Mouse (Mus musculus): ENCODE data around the gene Krtap10-4. TPM values are rescaled to one million over a fixed set of nuclear protein-coding genes. Genes with fewer than 3 reads are reported as not detected.
"Not testable (repeated sequence)": the region's sequence is repeated elsewhere in the genome, so short reads cannot be mapped to it uniquely, and the experiment has no call there.

Gene Krtap10-4
- polyA plus RNA-seq, 1 experiment from 2014 or later = not detected

GRCm38 (mm10) chr10:77788621-77789020 lies 38.3 kb downstream of the Krtap10-4 start:
- no peak overlapping the region for H3K9ac ChIP-seq (replicated peaks)
- no peak overlapping the region for H3K4me2 ChIP-seq
- no peak overlapping the region for H3K4me3 ChIP-seq (replicated peaks)
- H3K4me1 ChIP-seq (replicated peaks) = no peaks in the 10 kb centered on the region
- ATAC-seq (ENCODE audit: insufficient number of reproducible peaks, insufficient read depth, low FRiP score, low TSS enrichment, low read depth) = no peak
- H3K27me3 ChIP-seq = no peaks in the 10 kb centered on the region
- no peaks in the 10 kb centered on the region for H3K9me3 ChIP-seq
- WGBS = 72% methylated on average over 2 of the region's 2 CpGs
- H3K27ac ChIP-seq = no peak overlapping the region
- no peaks in the 10 kb centered on the region for H3K36me3 ChIP-seq

DNA sequence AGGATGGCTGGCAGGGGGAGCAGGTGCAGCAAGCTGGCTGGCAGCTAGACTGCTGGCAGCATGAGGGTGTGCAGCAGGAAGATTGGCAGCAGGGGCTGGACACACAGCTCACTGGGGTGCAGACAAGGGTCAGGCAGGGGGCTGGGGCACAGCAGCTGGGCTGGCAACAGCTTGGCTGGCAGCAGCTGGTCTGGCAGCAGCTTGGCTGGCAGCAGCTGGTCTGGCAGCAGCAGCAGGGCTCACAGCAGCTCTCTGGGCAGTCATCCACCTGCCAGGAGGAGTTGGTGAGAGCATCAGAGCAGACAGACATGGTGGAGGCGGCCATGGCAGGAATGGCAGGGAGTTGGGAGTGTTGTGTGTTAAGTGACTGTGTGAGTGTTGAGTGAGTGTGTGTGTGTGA lies 39.0 kb downstream of the Krtap10-4 start, which contains the start of gene Gm7137:
Gene Gm7137 (minus strand): TSS at position 325 of the 400 bp plus-strand sequence.
- not testable (repeated sequence) for H3K4me1 ChIP-seq (replicated peaks); ATAC-seq (ENCODE audit: insufficient number of reproducible peaks, insufficient read depth, low FRiP score, low TSS enrichment, low read depth); H3K9me3 ChIP-seq; H3K36me3 ChIP-seq; H3K4me3 ChIP-seq (replicated peaks); H3K9ac ChIP-seq (replicated peaks); H3K27me3 ChIP-seq; H3K4me2 ChIP-seq; H3K27ac ChIP-seq
- 42% methylated on average over 1 of the region's 1 CpGs for WGBS

DNA sequence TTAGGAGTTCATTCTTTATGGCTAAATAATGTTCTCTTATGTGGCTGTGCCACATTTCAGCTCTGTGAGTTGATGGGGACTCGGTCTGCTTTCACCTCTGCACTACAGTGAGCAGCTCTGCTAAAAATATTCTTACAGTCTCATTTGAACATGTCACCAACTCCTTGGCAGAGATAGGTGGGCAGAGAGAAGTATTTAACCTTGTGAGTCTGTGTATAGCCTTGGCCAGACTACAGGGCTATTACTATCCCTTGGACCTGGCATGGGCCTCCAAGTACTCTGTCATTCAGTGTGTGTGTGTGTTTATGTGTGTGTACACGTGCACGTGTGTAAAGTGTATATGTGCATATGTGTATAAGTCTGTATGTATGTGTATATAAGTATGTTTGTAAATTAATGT lies 43.5 kb downstream of the Krtap10-4 start:
- H3K36me3 ChIP-seq; H3K9me3 ChIP-seq; H3K27me3 ChIP-seq; H3K27ac ChIP-seq; H3K4me2 ChIP-seq; H3K4me1 ChIP-seq (replicated peaks); ATAC-seq (ENCODE audit: insufficient number of reproducible peaks, insufficient read depth, low FRiP score, low TSS enrichment, low read depth); H3K9ac ChIP-seq (replicated peaks); H3K4me3 ChIP-seq (replicated peaks): not testable (repeated sequence)
- WGBS = 84% methylated on average over 3 of the region's 3 CpGs

DNA sequence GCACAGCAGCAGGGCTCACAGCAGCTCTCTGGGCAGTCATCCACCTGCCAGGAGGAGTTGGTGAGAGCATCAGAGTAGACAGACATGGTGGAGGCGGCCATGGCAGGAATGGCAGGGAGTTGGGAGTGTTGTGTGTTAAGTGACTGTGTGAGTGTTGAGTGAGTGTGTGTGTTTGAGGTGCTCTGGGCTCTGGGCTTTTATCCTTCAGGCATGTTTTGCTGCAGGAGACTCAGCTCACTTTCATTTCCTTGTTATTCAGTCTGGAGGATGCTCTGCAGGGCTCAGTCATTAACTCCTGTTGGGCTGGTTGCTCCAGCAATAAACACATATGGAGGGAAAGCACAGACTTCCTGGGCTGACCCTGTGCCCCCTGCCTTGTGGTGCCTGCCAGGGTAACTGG lies 44.5 kb downstream of the Krtap10-4 start, which contains the start of gene Gm3250:
Gene Gm3250 (minus strand): TSS at position 101 of the 400 bp plus-strand sequence.
- not testable (repeated sequence) for H3K36me3 ChIP-seq; ATAC-seq (ENCODE audit: insufficient number of reproducible peaks, insufficient read depth, low FRiP score, low TSS enrichment, low read depth); H3K27ac ChIP-seq; H3K9me3 ChIP-seq; H3K9ac ChIP-seq (replicated peaks); H3K4me2 ChIP-seq; H3K27me3 ChIP-seq; H3K4me3 ChIP-seq (replicated peaks); H3K4me1 ChIP-seq (replicated peaks)
- WGBS = 40% methylated on average over 1 of the region's 1 CpGs

DNA sequence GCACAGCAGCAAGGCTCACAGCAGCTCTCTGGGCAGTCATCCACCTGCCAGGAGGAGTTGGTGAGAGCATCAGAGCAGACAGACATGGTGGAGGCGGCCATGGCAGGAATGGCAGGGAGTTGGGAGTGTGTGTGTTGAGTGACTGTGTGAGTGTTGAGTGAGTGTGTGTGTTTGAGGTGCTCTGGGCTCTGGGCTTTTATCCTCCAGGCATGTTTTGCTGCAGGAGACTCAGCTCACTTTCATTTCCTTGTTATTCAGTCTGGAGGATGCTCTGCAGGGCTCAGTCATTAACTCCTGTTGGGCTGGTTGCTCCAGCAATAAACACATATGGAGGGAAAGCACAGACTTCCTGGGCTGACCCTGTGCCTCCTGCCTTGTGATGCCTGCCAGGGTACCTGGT lies 50.1 kb downstream of the Krtap10-4 start, which contains the start of gene Gm7138:
Gene Gm7138 (minus strand): TSS at position 101 of the 400 bp plus-strand sequence.
- not testable (repeated sequence) for H3K9me3 ChIP-seq; H3K4me3 ChIP-seq (replicated peaks); H3K27ac ChIP-seq; H3K9ac ChIP-seq (replicated peaks); ATAC-seq (ENCODE audit: insufficient number of reproducible peaks, insufficient read depth, low FRiP score, low TSS enrichment, low read depth); H3K27me3 ChIP-seq; H3K4me1 ChIP-seq (replicated peaks); H3K4me2 ChIP-seq; H3K36me3 ChIP-seq
- 64% methylated on average over 1 of the region's 1 CpGs for WGBS

Other genes with a start within 250 kb of the Krtap10-4 start
- 83.6 and 84.0 TPM in 2 replicates for gene Pttg1ip, start 245.4 kb downstream of the Krtap10-4 start, polyA plus RNA-seq (2016; fragmentation: Nextera tagmentation; extraction: Ambion mirVana)
- 345 and 359 TPM in 2 replicates for gene Sumo3, start 221.0 kb downstream of the Krtap10-4 start, polyA plus RNA-seq (2016; fragmentation: Nextera tagmentation; extraction: Ambion mirVana)
- 9.7 and 12.0 TPM in 2 replicates for gene Gm49325, start 220.9 kb downstream of the Krtap10-4 start, polyA plus RNA-seq (2016; fragmentation: Nextera tagmentation; extraction: Ambion mirVana)
- gene Ube2g2, start 204.8 kb downstream of the Krtap10-4 start, polyA plus RNA-seq (2016; fragmentation: Nextera tagmentation; extraction: Ambion mirVana) = 75.4 and 79.3 TPM in 2 replicates
- 0.50 and 1.3 TPM in 2 replicates for gene Tspear, start 140.5 kb downstream of the Krtap10-4 start, polyA plus RNA-seq (2016; fragmentation: Nextera tagmentation; extraction: Ambion mirVana)
- not detected in 2 replicates for gene Gm19402, start 136.3 kb downstream of the Krtap10-4 start, polyA plus RNA-seq (2016; fragmentation: Nextera tagmentation; extraction: Ambion mirVana)
- gene Gm9508, start 129.9 kb downstream of the Krtap10-4 start, polyA plus RNA-seq (2016; fragmentation: Nextera tagmentation; extraction: Ambion mirVana) = not detected in 2 replicates
- not detected in 2 replicates for gene Gm10272, start 120.5 kb downstream of the Krtap10-4 start, polyA plus RNA-seq (2016; fragmentation: Nextera tagmentation; extraction: Ambion mirVana)
- gene Gm10024, start 115.6 kb downstream of the Krtap10-4 start, polyA plus RNA-seq (2016; fragmentation: Nextera tagmentation; extraction: Ambion mirVana) = not detected in 2 replicates
- not detected in 2 replicates for gene Gm10142, start 111.3 kb downstream of the Krtap10-4 start, polyA plus RNA-seq (2016; fragmentation: Nextera tagmentation; extraction: Ambion mirVana)
- gene Krtap12-1, start 106.5 kb downstream of the Krtap10-4 start, polyA plus RNA-seq (2016; fragmentation: Nextera tagmentation; extraction: Ambion mirVana) = not detected in 2 replicates
- not detected in 2 replicates for gene Gm10100, start 100.6 kb downstream of the Krtap10-4 start, polyA plus RNA-seq (2016; fragmentation: Nextera tagmentation; extraction: Ambion mirVana)
- gene Gm18596, start 84.5 kb downstream of the Krtap10-4 start, polyA plus RNA-seq (2016; fragmentation: Nextera tagmentation; extraction: Ambion mirVana) = not detected in 2 replicates
- not detected in 2 replicates for gene Gm9736, start 75.7 kb downstream of the Krtap10-4 start, polyA plus RNA-seq (2016; fragmentation: Nextera tagmentation; extraction: Ambion mirVana)
- gene Gm3233, start 67.4 kb downstream of the Krtap10-4 start, polyA plus RNA-seq (2016; fragmentation: Nextera tagmentation; extraction: Ambion mirVana) = not detected in 2 replicates
- not detected in 2 replicates for gene Gm3238, start 55.8 kb downstream of the Krtap10-4 start, polyA plus RNA-seq (2016; fragmentation: Nextera tagmentation; extraction: Ambion mirVana)
- gene Gm7138, start 50.2 kb downstream of the Krtap10-4 start, polyA plus RNA-seq (2016; fragmentation: Nextera tagmentation; extraction: Ambion mirVana) = not detected in 2 replicates
- gene Gm3250, start 44.6 kb downstream of the Krtap10-4 start, polyA plus RNA-seq (2016; fragmentation: Nextera tagmentation; extraction: Ambion mirVana) = not detected in 2 replicates
- not detected in 2 replicates for gene Gm7137, start 38.9 kb downstream of the Krtap10-4 start, polyA plus RNA-seq (2016; fragmentation: Nextera tagmentation; extraction: Ambion mirVana)
- gene Gm9639, start 32.0 kb downstream of the Krtap10-4 start, polyA plus RNA-seq (2016; fragmentation: Nextera tagmentation; extraction: Ambion mirVana) = not detected in 2 replicates
- gene Gm19668, start 28.0 kb downstream of the Krtap10-4 start, polyA plus RNA-seq (2016; fragmentation: Nextera tagmentation; extraction: Ambion mirVana) = not detected in 2 replicates
- gene Gm9507, start 15.3 kb downstream of the Krtap10-4 start, polyA plus RNA-seq (2016; fragmentation: Nextera tagmentation; extraction: Ambion mirVana) = not detected in 2 replicates
- gene Gm2696, start 12.4 kb downstream of the Krtap10-4 start, polyA plus RNA-seq (2016; fragmentation: Nextera tagmentation; extraction: Ambion mirVana) = not detected in 2 replicates
- gene Krtap10-10, start 8.9 kb upstream of the Krtap10-4 start, polyA plus RNA-seq (2016; fragmentation: Nextera tagmentation; extraction: Ambion mirVana) = not detected in 2 replicates
- not detected in 2 replicates for gene Gm36176, start 19.7 kb upstream of the Krtap10-4 start, polyA plus RNA-seq (2016; fragmentation: Nextera tagmentation; extraction: Ambion mirVana)
- gene Gm10318, start 25.8 kb upstream of the Krtap10-4 start, polyA plus RNA-seq (2016; fragmentation: Nextera tagmentation; extraction: Ambion mirVana) = not detected in 2 replicates
- not detected in 2 replicates for gene Gm3285, start 34.9 kb upstream of the Krtap10-4 start, polyA plus RNA-seq (2016; fragmentation: Nextera tagmentation; extraction: Ambion mirVana)
- gene Lrrc3, start 75.4 kb upstream of the Krtap10-4 start, polyA plus RNA-seq (2016; fragmentation: Nextera tagmentation; extraction: Ambion mirVana) = 3.1 and 3.4 TPM in 2 replicates
- 0.29 and 0.53 TPM in 2 replicates for gene Trpm2, start 143.5 kb upstream of the Krtap10-4 start, polyA plus RNA-seq (2016; fragmentation: Nextera tagmentation; extraction: Ambion mirVana)
- gene 1810043G02Rik, start 151.4 kb upstream of the Krtap10-4 start, polyA plus RNA-seq (2016; fragmentation: Nextera tagmentation; extraction: Ambion mirVana) = 28.2 and 29.2 TPM in 2 replicates
- 172 and 174 TPM in 2 replicates for gene Pfkl, start 183.0 kb upstream of the Krtap10-4 start, polyA plus RNA-seq (2016; fragmentation: Nextera tagmentation; extraction: Ambion mirVana)
- not detected in 2 replicates for gene Dnmt3l, start 214.9 kb upstream of the Krtap10-4 start, polyA plus RNA-seq (2016; fragmentation: Nextera tagmentation; extraction: Ambion mirVana)
- 0.53 and 0.90 TPM in 2 replicates for gene Aire, start 216.5 kb upstream of the Krtap10-4 start, polyA plus RNA-seq (2016; fragmentation: Nextera tagmentation; extraction: Ambion mirVana)
- 3.0 and 3.1 TPM in 2 replicates for gene Icosl, start 242.2 kb upstream of the Krtap10-4 start, polyA plus RNA-seq (2016; fragmentation: Nextera tagmentation; extraction: Ambion mirVana)